Mouse (Mus musculus): ENCODE results near the gene Irak2.
"Not testable (repeated sequence)": the region's sequence is repeated elsewhere in the genome, so short reads cannot be mapped to it uniquely, and the experiment has no call there.

Irak2 gene

DNA sequence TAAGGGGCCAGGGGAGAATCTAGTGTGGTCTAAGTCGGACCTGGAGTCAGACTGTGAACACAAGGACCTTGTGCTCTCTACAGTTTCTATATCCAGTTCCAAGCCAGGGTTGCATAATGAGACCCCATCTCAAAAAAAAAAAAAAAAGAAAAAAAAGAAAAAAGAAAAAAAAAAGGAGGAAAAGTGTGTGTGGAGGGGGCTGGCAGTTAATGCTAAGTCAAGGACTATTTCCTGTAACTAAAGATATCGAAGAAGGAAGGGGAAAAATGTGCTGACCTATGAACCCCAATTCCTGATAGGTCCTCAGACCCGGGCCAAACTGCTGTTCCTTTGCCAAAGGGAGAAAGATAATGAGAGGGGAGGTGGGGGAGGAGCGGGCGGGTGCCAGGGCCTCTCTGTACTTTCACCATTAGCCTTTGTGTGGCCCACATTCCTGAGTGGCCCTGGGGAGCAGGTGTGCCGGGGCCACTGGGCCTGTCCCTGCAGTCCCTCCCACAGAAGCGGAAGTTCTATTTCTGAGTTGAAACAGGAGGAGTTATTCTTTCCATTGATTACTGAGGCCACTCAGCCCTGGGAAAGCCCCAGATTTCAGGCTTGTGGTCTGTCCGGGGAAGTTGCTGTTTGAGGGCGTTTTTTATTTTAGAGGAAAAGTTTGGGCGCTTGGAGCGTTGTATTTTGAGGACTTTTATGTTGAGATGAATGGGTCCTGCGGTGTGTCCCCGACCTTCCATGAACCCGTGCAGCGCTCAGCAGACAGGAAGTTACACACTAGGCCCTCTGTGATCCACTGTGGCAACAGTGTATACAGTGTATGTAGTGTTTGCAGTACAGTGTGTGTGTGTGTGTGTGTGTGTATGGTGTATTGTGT is 30.3 kb downstream of the Irak2 start:
- no peak for DNase-seq

DNA sequence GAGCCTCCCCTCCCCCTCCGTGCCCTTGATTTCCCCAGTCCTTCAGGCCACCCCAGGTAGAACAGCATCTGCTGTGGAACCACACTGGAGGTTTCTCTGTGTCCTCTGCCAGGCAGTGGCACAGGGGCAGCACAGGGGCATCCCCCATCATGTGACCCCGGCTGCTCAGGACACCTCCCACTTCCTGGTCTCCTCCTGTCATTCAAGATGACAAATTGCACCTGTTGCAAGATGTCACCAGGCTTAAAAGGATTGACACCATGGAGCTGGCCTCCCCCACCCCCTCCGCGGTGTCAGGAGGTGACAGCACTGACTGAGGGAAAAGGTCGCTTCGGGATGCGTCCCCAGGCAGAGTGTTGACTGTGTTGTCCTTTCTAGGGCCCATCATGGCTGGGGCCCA is 31.6 kb downstream of the Irak2 start:
- DNase-seq, result no peak

DNA sequence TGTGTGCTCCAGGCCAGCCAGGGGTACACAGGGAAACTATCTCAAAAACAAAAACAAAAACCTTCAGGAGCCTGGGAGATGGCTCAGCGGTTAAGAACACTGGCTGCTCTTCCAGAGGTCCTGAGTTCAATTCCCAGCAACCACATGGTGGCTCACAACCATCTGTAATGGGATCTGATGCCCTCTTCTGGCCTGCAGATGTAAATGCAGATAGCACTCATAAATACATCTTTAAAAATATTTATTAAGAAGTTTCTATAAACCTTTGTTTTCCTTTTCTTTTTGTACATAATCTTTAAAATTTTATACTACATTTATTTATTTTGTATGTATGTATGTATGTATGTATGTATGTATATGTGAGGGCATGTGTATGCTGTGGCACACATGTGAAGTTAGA is 33.8 kb downstream of the Irak2 start:
- DNase-seq, result not testable (repeated sequence)

DNA sequence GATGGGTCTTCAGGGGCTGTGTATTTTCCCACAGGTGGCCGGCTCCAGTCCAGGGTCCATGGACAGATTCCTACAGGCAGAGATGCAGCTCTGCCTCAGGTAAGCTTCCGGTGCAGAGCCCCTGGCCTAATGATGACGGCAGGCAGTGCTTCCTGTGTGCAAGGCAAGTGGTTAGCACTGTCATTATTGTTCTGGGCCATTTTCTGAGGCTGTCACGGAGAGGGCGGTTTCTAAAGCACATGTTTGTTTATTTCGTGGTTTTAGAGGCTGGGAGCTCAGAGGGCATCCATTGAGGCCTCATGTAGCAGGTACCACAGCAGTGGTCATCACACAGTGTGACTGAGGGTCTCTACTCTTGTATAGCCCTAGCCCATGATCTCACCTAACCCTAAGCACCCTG is 34.7 kb downstream of the Irak2 start:
- no peak for DNase-seq

DNA sequence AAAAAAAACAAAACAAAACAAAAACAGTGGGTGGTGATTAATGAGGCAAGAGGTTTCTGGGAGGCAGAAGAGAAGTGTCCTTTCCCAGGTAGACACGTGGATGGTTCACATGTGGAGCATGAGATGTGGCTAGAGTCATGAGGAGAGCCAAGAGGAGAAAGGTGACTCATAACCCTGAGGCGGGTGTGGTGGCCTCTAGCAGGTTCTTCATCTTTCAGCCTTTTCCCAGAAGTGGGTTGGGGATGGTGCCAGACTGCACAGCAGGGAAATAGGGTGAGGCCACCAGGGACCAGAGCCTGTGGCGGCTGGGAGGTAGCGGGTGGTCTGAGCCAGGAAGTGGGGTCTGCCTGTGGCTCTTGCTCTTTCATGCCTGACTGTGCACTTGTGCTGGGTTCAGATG is 37.0 kb downstream of the Irak2 start:
- DNase-seq, result no peak

DNA sequence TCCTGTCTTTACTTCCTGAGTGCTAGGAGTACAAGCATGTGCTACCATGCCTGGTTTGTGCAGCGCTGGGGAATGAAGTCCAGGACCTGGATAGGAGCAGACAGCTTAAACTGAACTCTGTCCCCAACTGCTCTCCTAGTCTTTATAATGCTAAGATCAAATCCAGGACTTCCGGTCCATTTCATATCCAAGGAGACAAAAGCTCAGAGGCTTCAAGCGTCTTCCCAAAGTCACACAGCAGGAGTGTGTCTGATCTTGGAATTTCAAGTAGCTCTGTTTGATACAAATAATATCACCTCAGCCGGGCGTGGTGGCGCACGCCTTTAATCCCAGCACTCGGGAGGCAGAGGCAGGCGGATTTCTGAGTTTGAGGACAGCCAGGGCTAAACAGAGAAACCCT is 37.7 kb downstream of the Irak2 start:
- DNase-seq, result no peak

DNA sequence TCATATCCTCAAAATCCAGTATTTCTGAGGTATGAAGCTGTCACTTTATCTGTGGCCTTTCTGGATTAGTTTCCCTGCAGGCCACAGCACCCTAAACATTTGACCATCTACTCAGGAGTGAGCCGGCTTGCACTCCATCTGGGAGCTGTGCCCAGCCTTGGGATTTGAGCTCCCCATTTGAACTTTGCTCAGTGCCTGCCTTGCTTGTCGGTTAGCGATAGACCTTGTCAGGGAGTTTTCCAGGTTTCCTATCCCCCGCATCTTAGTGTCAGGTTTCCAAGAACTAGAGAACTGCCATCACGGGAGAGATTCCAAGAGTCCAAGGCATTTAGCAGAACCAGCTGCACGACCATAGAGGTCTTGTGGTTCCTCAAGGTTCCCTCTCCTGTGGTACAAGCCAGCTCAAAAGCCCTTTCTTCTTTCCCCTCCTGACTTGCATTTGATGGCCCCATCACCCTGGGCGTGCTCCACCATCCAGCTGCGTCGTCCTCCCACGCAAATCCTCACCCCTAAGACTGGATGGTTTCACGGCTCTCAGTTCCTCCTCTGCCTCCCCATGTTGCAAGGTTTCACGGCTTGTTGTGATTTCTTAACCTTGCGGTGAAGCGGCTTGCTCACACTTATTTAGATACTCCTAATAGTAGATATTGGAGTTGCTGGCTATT is 38.9 kb downstream of the Irak2 start:
- no peak for DNase-seq

DNA sequence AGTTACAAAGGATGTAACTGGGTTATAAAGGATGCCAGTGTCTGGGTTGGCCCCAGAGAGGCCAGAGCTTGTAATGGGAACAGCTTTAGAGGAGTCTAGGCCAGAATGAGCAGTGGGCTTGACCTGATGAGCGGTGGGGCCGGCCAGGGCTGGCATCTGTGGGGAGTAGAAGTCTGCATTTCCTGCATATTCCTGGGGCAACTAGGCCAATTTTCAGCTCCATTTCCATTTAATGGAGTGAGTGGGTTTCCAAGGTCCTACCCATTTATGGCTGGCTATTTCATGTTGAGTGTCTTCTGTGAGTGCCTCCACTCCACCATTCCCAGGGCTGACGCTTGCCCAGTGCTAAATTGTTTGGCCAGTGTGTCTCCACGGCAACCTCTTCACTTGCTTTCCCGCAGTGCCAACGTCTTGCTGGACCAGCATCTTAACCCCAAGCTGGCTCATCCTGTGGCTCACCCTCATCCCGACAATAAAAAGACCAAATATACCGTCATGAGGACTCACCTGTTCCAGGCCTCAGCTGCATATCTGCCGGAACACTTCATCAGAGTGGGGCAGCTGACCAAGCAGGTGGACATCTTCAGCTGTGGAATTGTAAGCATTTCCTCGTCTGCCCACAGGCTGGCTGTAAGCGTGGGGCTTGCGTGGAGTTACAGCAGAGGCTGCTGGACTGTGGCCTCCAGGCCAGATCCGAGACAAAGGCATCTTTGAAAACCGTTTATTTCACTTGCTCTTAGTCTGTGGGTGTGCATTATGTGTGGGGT is 40.2 kb downstream of the Irak2 start:
- no peak for DNase-seq

DNA sequence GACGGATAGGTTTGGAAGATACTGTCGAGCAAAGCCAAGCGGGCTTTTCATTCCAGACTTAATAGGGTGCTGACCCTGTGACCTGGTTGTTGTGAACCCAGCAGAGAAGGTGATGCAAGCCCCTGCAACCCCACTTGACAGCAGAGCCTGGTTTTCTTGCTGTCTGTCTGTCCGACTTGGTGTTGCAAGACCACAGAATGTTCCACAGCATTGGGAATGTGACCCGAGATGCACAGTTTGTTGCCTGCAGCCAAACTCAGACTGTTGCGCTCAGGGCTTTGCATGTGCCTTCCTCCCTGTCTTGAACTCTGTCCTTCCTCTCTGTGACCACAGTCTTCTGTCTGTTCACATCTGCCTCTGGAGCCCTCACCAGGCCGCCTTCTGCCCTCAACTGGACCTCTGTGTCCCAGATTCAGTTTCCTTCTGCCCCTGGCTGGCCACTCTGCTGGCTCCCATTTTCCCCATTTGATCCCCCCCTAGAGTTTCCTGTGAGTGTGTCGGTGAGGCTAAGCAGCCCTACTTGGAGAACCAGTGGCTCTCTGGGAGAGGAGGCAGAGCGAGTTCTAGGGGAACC is 41.8 kb downstream of the Irak2 start:
- no peak for DNase-seq

DNA sequence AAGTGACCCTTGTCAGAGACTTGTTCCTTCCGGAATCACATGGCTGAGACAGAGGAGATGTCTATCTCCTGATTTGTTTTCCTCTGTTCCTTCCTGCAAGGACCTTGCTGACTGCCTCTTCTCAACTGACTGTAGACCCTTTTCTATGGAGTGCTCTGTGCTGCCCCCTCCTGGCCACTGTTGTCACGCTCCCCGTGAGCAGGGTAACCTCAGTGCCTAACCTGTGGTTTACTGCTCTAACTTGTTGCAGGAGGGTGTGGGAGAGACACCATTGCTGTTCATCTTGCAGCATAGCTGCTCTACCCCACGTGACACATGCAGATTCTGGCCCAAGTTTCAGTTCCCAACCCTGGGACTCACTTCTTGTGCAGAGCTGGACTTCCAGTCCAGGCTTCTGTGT is 43.0 kb downstream of the Irak2 start:
- peak; percentile 74 to 85 for DNase-seq

DNA sequence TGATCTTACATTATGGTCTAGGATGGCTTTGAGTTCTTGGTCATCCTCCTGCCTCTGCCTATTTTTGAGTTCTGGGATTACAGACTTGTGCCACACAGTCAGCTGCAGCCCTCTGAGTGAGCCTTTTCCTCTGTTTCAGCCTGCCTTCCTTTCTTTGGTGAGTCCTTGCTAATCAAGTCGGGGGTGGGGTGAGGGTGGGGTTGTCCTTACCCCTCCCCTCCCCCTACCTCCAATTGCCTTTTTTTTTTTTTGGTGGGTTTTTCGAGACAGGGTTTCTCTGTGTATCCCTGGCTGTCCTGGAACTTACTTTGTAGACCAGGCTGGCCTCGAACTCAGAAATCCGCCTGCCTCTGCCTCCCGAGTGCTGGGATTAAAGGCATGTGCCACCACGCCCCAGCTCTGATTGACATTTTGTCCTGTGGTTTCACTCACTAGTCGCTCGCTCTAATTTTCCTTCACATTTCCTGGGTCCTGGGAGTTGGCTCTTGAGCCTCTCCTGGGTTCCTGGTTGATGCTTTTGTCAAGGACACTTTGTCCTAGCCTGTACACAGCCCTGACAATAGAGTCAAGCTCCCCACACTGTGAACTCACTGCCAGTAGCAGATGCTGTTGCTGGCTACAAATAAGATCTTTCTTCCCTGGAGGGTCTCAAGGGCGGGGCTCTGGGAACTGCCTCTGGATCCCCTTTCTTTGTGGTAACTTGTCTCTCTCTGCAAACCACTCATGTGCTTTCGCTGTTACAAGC is 45.0 kb downstream of the Irak2 start:
- no peak for DNase-seq

DNA sequence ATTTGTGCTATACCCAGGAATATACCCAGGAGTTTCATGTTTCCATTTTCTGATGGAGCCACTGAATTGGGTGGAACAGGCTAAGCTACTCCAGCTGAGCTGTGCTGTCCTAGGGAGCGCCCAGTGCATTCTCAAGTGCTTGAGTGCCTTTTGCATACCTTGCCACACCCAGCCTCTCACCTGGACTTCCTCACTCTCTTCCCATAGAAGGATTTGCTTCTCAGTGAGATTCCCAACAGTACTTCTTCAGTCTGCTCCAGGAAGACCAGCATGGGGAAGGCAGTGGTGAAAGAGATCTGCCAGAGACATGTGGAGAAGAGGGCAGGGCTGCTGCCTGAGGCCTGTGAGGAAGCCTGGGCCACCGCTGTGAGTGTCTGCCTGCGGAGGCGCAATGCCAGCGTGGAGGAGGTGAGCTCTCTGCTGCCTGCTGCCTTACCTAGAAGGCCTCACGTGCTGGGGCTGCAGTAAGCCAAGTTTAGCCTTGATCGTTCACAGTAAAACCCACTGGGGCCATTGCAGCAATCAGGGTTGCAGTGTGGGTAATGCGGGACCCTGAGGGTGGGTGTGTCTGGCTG is 48.4 kb downstream of the Irak2 start:
- DNase-seq, result peak; percentile 72 to 82

DNA sequence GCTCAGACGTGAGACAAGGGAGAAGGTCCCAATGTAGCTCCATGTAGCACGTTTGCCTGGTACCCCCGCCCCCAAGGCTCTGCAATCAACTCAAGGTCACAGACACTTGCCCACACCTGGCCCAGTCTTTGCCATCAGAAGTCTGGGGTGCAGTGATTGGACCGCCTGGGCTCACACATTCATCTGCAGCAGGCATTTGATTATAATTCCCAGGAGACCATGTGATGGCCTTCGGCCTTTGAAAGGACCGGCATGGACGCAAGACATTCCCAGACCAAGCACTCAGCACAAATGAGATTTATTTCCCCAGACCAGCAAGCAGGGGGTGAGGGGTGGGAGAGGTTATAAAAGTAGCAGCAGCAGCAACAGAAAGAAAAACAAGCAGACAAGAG is 51.7 kb downstream of the Irak2 start:
- DNase-seq, result no peak

DNA sequence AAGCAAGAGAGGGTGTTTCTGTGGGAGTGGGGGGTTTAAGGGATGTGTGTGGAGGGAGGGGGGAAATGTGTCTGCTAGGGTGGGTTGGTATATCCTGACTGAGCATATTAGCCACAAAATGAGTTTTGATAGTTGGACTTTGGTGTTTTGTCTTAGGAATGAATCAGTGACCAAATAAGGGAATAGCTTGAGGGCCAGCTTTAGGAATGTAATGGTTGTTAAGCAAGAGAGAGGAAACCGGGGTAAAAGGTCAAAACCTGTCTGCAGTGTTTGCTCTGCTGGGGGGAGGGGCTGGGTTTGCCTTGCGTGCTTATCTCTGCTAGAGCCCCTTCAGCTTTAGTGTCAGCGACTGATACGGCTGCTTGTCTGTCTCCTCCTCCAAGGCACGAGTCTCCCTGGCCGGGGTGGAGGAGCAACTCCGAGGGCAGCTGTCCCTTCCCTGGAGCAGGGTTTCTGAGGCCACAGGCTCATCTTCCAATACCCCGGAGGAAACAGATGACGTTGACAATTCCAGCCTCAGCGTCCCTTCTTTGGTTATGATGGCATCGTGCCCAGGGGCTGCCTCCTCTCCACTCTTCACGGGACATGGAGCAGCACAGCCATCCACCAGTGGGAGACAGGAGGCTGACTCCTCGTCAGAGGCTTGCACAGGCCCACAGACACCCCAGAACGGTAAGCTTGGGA is 52.3 kb downstream of the Irak2 start:
- DNase-seq, result no peak

DNA sequence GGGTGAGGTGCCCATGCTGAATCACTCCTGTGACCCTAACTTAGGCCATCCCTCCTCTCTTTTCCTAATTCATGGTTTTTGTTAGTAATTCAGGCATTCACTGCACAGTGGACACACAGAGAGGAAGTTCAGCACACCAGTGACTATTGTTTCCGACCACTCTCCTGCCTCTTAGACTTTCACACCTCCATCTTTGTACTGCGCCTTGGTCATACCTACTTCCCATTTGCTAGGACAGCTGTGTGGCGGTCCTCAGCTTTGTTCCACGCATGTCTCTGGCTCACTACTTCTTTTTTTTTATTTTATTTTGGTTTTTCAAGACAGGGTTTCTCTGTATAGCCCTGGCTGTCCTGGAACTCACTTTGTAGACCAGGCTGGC is 52.8 kb downstream of the Irak2 start:
- DNase-seq, result no peak

DNA sequence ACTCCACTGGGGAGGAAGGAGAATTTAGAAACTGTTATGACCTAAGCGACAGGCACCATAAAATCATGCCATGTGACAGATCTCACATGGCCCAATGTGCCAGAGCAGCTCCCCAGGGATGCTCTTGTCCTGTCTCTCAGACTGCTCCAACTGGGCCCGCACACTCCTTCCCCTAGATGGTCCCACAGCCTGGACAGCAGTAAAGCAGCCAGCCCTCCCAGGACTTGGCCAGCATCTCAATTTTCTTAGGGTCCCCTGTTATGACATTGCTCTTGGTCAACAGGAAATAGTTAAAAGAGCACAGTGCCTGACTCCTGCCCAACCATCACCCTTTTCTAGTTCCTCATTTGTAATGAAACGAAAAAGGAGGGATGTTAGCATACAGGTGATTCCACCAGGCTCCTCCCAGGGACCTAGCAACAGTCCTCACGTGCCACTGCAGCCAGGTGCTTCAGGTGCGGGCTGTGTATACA is 54.4 kb downstream of the Irak2 start:
- DNase-seq, result no peak

DNA sequence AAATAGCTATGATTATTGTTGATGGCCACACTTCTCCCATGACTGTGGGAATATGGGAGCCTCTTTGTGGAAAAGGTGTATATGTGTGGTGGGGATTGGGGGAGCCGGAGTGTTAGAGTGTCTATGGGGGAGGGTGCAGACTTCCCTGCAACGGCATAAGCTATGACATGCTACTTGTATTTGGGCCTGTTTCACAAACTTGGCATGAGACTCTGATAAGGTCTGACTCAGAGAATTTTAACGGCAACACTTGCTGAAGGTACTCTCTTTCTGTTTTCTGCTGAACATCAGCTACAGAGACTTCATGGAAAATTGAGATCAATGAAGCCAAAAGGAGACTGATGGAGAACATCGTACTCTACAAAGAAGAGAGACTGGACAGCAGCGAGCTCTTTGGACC is 55.1 kb downstream of the Irak2 start:
- DNase-seq, result no peak

DNA sequence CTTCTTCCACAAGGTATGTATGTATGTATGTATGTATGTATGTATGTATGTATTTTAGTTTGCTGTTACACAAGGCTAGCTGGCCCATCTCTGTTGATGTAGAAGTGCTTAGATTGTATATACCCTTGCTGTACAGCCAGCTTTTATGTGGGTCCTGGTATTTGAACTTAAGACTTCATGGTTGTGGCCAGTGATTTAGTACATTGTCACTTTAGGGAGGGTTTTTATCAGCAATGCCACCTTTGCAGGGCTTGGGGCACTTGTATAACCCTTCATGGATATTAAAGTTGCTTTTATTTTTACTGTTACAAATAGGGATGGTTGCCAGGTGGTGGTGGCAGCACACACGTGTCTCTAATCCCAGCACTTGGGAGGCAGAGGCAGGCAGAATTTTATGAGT is 56.9 kb downstream of the Irak2 start:
- DNase-seq, result no peak

DNA sequence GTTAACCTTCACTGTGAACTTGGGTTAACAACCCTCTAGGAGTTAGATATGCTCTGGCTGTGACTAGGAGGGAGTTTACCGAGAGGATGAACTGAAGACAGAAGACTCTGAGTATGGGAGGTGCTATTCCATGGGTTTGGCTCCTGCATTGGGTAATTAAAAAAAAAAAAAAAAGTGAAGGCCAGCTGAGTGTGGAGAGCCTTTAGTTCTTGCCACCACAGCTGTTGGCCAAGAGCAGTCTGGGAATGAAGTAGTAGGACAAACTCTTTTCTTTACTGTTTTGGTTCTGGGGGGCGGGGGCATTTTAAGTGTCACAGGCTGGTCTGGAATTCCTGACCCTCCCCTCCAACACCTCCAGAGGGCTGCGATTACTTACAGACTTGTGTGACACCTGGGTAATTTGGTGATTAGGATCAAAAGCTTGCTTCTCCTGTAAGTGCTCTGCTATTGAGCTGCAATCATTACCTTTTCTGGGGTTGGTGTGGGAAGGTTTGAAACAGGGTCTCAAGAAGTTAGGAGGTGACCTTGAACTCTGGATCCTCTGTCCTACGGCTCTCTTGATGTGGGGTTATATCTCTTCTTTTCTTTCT is 57.6 kb downstream of the Irak2 start:
- no peak for DNase-seq

DNA sequence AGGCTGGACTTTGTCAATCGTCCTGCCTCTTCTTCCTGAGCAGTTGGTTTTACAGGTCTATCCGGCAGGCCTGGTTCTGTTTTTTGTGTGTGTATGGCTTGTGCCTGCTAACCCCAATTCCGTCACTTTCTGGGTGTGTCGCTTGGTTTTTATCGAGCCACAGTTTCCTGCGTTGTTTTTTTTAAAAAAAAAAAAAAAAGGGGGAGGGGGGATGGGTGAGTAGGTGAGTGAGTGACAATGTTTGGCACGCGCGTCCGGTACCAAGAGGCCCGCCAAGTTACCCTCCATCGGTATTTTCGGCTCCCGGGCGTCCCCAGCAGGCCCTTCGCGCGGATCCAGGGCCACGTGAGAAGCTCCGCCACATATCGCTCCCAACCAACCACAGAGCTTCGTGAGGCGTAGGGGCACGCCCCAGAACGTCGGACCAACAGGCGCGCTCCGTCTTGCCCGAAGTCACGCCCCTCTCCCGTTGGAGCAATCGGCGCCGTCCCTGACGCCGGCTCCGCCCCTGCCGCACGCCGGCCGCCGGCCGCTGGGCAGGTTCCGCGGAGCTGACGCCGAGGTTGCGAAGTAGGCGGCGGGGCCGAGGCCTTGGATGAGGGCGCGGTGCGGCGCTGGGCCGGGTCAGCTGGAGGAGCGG is 58.4 kb downstream of the Irak2 start, which contains the start of gene Tatdn2:
TSS of gene Tatdn2 (plus strand) at position 469 of the 640 bp plus-strand sequence.
- DNase-seq, result peak; percentile 94 to 96

Measured in cerebellum, postnatal 25 days (tissue).